Mouse (Mus musculus): ENCODE results near the gene Akr7a5.

Gene Akr7a5

GRCm38 (mm10) chr4:139298671-139299366 lies 11.7 kb upstream of the Akr7a5 start:
- DNase-seq (ENCODE audit: extremely low read depth, low read depth) = no peak

GRCm38 (mm10) chr4:139301780-139302179 lies 8.8 kb upstream of the Akr7a5 start:
- DNase-seq (ENCODE audit: extremely low read depth, low read depth) = no peak

- no peak for DNase-seq (ENCODE audit: extremely low read depth, low read depth)
These were observed 8.3 kb upstream of the Akr7a5 start for GRCm38 (mm10) chr4:139302241-139302640.

GRCm38 (mm10) chr4:139305521-139305920 lies 5.0 kb upstream of the Akr7a5 start:
- no peak for DNase-seq (ENCODE audit: extremely low read depth, low read depth)

- peak; percentile 51 for DNase-seq (ENCODE audit: extremely low read depth, low read depth)
These were observed 2.6 kb upstream of the Akr7a5 start for GRCm38 (mm10) chr4:139307916-139308315.

GRCm38 (mm10) chr4:139309651-139310050 lies 893 bp upstream of the Akr7a5 start:
- no peak for DNase-seq (ENCODE audit: extremely low read depth, low read depth)

- DNase-seq (ENCODE audit: extremely low read depth, low read depth) = no peak
These were observed 556 bp downstream of the Akr7a5 start for GRCm38 (mm10) chr4:139310899-139311701.

GRCm38 (mm10) chr4:139311707-139312106 lies 1.2 kb downstream of the Akr7a5 start:
- DNase-seq (ENCODE audit: extremely low read depth, low read depth) = no peak

GRCm38 (mm10) chr4:139312632-139313031 lies 2.1 kb downstream of the Akr7a5 start:
- DNase-seq (ENCODE audit: extremely low read depth, low read depth) = no peak

GRCm38 (mm10) chr4:139318449-139318848 lies 7.9 kb downstream of the Akr7a5 start:
- DNase-seq (ENCODE audit: extremely low read depth, low read depth) = no peak

GRCm38 (mm10) chr4:139319740-139320139 lies 9.2 kb downstream of the Akr7a5 start:
- no peak for DNase-seq (ENCODE audit: extremely low read depth, low read depth)

GRCm38 (mm10) chr4:139330605-139331004 lies 20.1 kb downstream of the Akr7a5 start:
- no peak for DNase-seq (ENCODE audit: extremely low read depth, low read depth)

- no peak for DNase-seq (ENCODE audit: extremely low read depth, low read depth)
These were observed 24.2 kb downstream of the Akr7a5 start for GRCm38 (mm10) chr4:139334631-139335295.

GRCm38 (mm10) chr4:139335507-139335906 lies 25.0 kb downstream of the Akr7a5 start:
- DNase-seq (ENCODE audit: extremely low read depth, low read depth) = peak; percentile 99

GRCm38 (mm10) chr4:139336822-139337483 lies 26.4 kb downstream of the Akr7a5 start:
- DNase-seq (ENCODE audit: extremely low read depth, low read depth) = peak; percentile 90

- DNase-seq (ENCODE audit: extremely low read depth, low read depth) = no peak
These were observed 27.6 kb downstream of the Akr7a5 start for GRCm38 (mm10) chr4:139338145-139338544.

- no peak for DNase-seq (ENCODE audit: extremely low read depth, low read depth)
These were observed 30.3 kb downstream of the Akr7a5 start for GRCm38 (mm10) chr4:139340835-139341234.

- DNase-seq (ENCODE audit: extremely low read depth, low read depth) = no peak
These were observed 31.2 kb downstream of the Akr7a5 start for GRCm38 (mm10) chr4:139341556-139342233.

- no peak for DNase-seq (ENCODE audit: extremely low read depth, low read depth)
These were observed 33.2 kb downstream of the Akr7a5 start for GRCm38 (mm10) chr4:139343718-139344117.

- DNase-seq (ENCODE audit: extremely low read depth, low read depth) = no peak
These were observed 35.0 kb downstream of the Akr7a5 start for GRCm38 (mm10) chr4:139345416-139346019.

Data from MEL-GATA-1-ER (cell line).